Mouse (Mus musculus) hematopoietic stem cell, adult 5-6 weeks (primary cell): ENCODE data around the gene Scube1. TPM values are rescaled to one million over a fixed set of nuclear protein-coding genes. Genes with fewer than 3 reads are reported as not detected.
A peak's percentile ranks its signal among the peaks of the same experiment; 100 is the strongest.

Experiments used
- ATAC-seq, 2 experiments: fragments of 125-278 bp in 1 of 2; replicated peaks in 1 of 2; 2 replicates each; pipeline ENCODE4 v1.8.0; 2016 to 2017; ENCODE audit warnings: inconsistent platforms in 2 of 2, mild to moderate bottlenecking in 2 of 2, moderate number of reproducible peaks in 2 of 2, low read depth in 1 of 2, moderate TSS enrichment in 1 of 2; ENCODE audit not compliant: low FRiP score in 2 of 2, poor library complexity in 2 of 2, severe bottlenecking in 2 of 2, insufficient read depth in 1 of 2, low TSS enrichment in 1 of 2
- total RNA-seq: library from RNA; stranded (forward); fragments of 172-1452, 232-1000 nt; gene quantifications from 2 replicates; pipeline ENCODE4 v1.2.3, GENCODE M21; 2017

Scube1 gene
- total RNA-seq, 1 experiment from 2014 or later, result not detected

DNA sequence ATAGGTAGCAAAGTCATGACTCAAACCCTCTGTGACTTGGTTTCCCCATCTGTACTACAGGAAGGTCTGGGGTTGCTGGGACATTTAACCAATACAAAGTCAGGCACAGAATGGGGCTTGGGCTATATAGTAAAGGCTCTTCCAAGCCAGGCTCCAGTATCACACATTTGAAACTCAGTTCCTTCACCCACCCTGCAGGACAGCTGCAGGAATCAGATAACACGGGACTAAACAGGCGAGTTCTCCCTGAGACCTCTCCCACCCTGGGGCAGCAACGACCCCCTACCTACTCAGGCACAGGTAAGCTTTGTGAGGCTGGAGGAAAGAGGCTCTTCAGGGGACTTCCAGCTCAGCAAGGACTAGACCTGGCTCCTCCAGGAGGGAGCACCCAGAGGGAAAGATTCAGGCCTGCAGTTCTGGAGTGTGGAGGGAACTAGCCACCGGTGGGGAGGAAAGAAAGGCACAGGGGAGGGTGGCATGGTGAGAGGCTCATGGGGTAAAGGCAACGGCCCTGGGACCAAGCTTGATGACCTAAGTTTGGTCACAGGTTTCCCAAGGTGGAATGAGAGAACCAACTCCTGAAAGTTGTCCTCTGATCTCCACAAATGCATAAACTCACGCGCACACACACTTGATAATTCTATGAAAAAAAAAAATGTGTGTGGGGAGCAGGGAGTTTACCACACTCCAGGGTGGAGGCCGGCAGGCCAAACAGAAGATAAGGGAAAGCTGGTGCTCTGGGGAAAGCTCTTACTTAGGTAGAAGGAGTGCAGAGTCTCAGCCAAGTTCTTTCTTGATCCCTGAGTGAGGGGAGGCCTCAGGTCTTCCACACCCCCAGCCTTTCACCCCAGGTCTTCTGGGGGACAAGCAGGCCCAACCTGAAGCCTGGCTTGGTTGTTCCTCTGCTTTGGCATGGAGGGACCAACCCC is 132.3 kb downstream of the Scube1 start:
- ATAC-seq, result no peak

DNA sequence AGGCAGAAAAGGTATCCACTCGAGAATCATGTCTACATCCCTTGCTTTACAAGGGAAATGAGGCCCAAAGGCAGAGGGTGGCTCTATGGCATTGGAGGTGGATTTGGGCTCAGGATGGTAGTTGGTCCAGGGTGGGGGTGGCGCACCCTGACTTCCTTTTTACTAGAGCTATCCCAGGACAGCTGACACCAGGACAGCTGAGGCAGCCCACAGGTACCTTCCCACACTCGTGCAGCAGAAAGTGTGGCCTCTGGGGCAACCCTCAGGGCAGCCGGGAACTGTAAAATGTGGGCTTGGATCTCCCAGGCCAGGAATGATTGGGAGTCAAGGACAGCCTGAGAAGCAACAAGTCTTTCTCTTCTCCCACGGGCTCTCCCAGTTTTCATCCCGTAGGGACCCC is 133.1 kb downstream of the Scube1 start:
- no peak for ATAC-seq

GRCm38 (mm10) chr15:83590841-83591240 is 134.0 kb downstream of the Scube1 start:
- no peak for ATAC-seq

GRCm38 (mm10) chr15:83584741-83585220 is 140.0 kb downstream of the Scube1 start:
- ATAC-seq, result no peak

DNA sequence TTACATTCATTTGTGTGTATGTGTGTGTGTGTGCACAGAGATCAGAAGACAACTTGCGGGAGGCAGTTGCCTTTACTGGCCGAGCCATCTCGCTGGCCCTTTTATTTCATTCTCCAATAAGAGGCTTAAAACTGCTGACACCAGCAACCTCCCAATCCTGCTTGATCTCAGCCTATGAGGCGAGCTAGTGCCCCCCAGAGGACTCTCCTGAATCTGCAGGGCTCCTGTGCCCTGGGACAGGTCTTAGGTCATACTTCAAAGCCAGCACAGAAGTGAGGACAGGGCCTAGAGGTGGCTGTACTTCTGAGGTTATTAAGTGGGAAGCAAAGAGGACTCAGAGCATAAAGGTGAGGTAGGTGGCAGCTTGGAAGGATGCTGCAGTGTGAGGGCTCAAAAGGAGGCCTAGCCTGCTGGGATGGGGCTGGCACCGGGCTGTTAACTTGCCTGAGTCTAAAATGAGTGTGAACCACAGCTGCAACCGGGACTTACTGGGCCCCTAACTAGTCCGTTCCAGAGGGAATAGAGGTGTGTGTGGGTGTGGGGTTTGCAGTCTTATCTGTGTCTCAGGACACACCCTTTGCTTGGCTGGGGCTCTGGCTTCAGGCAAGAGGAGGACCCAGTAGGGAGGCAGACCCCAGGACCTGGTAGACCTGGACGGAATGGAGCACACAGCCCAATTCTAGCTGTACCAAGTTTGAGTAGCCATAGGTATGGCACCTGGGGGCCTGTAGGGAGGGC is 141.2 kb downstream of the Scube1 start:
- ATAC-seq, result peak; percentile 61 to 66; a peak in 1 of 4 replicates

DNA sequence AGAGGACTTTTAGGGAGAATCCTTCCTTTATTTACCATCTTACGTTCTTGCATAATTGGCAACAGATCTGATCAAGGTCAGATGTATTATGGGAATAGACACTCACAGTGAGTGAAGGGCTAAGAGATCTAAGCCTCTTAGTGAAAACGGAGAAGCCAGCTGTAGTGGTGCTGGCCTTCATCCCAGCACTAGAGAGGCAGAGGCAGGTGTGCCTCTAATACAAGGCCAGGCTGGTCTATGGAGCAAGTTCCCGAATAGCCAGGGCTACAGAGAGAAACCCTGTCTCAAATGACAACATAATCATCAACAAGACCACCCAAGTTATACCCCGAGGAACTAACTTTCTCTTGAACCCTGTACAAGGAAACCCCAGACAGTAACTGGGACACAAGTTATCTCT is 141.9 kb downstream of the Scube1 start:
- ATAC-seq, result no peak

- ATAC-seq, result no peak
Measured at GRCm38 (mm10) chr15:83576651-83577050, 148.2 kb downstream of the Scube1 start.

DNA sequence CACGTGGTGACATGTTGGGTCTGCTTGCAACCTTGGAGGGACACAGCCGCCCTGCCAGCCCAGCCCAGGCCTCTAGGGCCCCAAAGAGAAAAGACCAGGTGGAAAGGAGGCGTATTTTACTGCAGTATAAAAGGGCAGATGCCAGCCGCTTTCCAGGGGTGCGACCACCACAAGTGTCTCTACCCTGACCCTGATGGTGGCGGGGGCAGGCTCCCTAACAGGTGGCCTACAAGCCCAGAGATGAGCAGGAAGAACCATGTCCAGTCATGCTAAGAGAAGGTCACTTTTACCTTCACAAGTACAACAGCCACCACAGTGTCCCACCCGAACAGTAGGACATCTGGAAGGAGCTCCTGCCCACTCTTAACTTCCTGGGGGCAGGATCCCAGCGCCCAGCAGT is 149.3 kb downstream of the Scube1 start:
- ATAC-seq, result no peak

DNA sequence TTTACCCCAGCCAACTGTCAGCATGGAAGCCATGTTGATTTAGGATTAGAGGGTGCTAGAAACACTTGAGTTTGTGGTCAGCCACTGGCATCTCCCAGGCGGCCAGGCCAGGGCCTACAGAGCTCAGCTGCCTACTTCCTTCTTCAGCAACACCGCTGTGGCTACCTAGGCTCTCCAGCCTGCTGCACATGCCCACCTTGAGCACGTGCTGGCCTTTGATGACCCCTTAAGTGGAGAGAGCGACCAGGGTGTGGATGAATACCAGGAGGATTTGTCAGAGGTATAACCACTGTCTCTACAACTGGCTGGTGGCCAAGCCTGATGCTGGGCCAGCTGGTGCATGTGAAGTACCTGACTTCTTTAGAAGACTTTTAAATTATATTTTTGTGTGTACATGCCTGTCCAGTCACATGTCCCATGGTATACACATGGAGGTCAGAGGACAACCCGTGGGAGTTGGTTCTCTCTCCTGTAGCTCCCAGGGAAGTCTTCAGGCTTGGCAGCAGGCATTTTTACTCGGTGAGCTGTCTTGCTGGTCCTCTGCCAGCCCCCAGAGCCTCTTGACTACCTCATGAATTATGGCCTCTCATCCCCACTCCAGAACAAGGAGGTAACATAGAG is 150.0 kb downstream of the Scube1 start:
- ATAC-seq, result no peak

DNA sequence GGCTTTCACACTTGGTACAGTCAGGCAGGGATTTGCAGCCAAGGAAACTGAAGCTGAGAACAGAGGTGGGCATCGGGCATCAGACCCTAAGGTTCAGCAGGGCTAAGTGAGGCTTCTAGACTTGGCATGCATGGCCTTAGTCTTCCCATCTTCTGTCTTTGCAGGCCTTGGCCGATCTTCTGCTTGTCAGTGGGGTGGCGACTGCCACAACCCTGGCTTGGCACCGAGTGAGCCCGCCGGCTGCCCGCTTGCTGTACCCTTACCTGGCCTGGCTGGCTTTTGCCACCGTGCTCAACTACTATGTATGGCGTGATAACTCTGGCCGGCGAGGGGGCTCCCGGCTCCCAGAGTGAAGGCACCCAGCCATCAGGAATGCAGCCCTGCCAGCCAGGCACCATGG is 151.2 kb downstream of the Scube1 start:
- no peak for ATAC-seq

DNA sequence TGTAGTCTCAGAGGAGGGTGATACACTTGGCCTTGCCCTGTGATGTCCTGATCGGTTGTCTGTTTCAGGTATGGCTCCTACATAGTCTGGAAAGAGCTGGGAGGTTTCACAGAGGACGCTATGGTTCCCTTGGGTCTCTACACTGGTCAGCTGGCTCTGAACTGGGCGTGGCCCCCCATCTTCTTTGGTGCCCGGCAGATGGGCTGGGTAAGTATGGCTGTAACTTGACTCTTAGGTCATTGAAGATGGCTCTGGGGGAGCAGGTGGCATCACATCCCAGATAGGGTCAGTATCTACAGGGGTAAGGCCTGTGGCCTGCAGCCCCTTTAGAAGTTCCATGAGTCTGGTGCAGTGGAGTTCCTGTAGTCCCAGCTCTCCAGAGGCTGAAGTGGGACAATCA is 152.7 kb downstream of the Scube1 start:
- no peak for ATAC-seq

GRCm38 (mm10) chr15:83571636-83572035 is 153.2 kb downstream of the Scube1 start:
- ATAC-seq, result no peak

GRCm38 (mm10) chr15:83570641-83571040 is 154.2 kb downstream of the Scube1 start:
- ATAC-seq, result peak; percentile 30 to 63; a peak in 2 of 4 replicates

DNA sequence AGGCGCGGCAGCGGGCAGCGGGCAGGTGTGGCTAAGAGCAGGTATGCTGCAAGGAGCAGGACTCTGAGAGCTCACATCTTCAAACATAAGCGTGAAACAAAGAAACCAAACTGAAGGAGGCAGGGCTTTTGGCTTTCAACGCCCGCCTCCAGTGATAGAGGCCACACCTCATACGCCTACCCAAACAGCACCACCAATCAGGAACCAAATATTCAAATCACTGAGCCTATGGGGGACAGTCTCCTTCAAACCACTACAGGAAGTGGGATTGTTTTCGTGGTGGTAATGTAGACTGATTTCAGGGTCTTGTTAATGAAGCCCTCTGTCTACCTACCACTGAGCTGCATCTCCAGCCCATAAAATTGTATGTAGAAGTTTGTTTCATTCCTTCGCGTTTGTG is 155.1 kb downstream of the Scube1 start:
- ATAC-seq, result peak in 1 of 2 experiments; percentile 47; a peak in 1 of 4 replicates

- ATAC-seq, result no peak
Measured at GRCm38 (mm10) chr15:83568544-83568943, 156.3 kb downstream of the Scube1 start.

GRCm38 (mm10) chr15:83567728-83568127 is 157.1 kb downstream of the Scube1 start:
- no peak for ATAC-seq

DNA sequence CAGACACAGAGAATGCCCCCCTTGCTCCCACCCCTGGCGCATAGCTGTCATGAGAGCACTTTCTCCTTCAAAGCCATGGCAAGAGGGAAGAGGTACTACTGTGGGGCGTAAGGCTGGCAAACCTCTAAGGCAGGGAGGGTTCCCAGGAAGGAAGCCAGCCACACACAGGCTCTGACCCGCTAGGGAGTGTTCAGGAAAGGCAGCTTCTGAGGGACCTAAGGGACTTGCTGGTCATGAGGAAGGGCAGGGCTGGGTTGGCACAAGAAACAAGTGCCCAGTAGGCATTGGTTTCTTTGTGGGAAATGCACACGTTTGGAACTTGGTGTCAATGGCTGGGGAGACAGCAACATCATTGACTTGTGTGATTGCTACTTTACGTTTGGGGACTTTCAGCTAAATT is 158.8 kb downstream of the Scube1 start:
- no peak for ATAC-seq

DNA sequence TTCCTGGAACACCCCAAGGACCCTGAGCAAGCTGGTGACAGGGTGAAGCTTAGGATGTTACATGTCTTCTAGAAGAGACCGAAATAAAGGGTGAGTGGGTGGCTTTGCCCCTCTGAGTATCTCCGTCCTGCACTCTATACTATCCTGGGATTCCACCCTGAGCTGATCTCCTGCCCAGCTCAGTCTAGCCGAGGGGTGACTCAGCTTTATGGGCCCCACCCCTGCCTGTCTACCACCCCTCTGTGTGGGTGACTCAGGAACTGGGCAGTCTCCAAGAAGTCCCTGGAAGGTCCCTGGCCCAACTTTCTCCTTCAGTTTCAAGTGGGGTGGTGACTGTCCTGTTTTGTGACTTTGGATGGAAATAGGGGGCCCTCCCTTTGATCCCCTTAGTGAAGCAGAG is 159.4 kb downstream of the Scube1 start:
- ATAC-seq, result no peak
